8 mouse cellular contexts compared by ENCODE assay signal in genomic region chr2:130411558-130412495, GRCm38 (mm10). TPM values are rescaled to one million over a fixed set of nuclear protein-coding genes. Genes with fewer than 3 reads are reported as not detected.
A peak's percentile ranks its signal among the peaks of the same experiment; 100 is the strongest.
DNase-seq lines count a peak whose midpoint lies in the region; ATAC-seq lines count a peak whose summit lies in the region.

No protein-coding gene starts in this region.

- H3K27me3 ChIP-seq in forebrain, embryonic 10.5 days (ENCODE audit: poor library complexity, severe bottlenecking): peaks cover 30% of the 10 kb centered on the region

- WGBS in forebrain, embryonic 10.5 days: 43% methylated on average over 16 of the region's 16 CpGs
- 34% methylated on average over 16 of the region's 16 CpGs for WGBS in large intestine, adult 2 months

- H3K36me3 ChIP-seq in forebrain, embryonic 10.5 days (replicated peaks): no peaks in the 10 kb centered on the region

- H3K4me1 ChIP-seq in forebrain, embryonic 10.5 days: peaks cover 25% of the 10 kb centered on the region

- peak; percentile 27 for DNase-seq in c-Kit-negative CD71-positive TER-119-positive erythroid progenitor cells, embryonic 14.5 days (ENCODE audit: low read depth, low spot score)
- peak; percentile 83 for DNase-seq in forebrain, embryonic 10.5 days (ENCODE audit: extremely low spot score, low spot score)
- DNase-seq in heart, postnatal 14 days: peak; percentile 89 to 92
- peak; percentile 27 for DNase-seq in large intestine, adult 2 months (ENCODE audit: low read depth, low spot score)
- DNase-seq in lung, adult 18-20 months: peak; percentile 70 to 80
- DNase-seq in testis, postnatal 10 days (ENCODE audit: low spot score): peak; percentile 96

- H3K27ac ChIP-seq in forebrain, embryonic 10.5 days: no peak overlapping the region

- no peak overlapping the region for H3K4me3 ChIP-seq in forebrain, embryonic 10.5 days

- no peaks in the 10 kb centered on the region for H3K9me3 ChIP-seq in forebrain, embryonic 10.5 days

- ATAC-seq in CD4-positive, CD25-positive, alpha-beta regulatory T cell, adult 4 months: peak; percentile 75
- ATAC-seq in neutrophil, adult 5-6 weeks (ENCODE audit: extremely low read depth, insufficient number of reproducible peaks, low FRiP score, poor library complexity, severe bottlenecking): peak; percentile 73

- intact Hi-C loops in heart, postnatal 14 days (cut with DNase I): loop anchor here (1.0 kb wide), 1 partner anchor 121 kb away; no protein-coding TSS in a partner anchor

RNA-seq across cellular contexts. Expression of gene Tmem239, which starts 5.5 kb away (rescaled TPM):
- not detected for polyA plus RNA-seq in CD4-positive, CD25-positive, alpha-beta regulatory T cell, adult 4 months (2017; shearing (Covaris generic))
- not detected in 2 replicates for polyA plus RNA-seq in forebrain, embryonic 10.5 days (2016; fragmentation: Nextera tagmentation; extraction: Ambion mirVana)
- not detected for total RNA-seq in heart, postnatal 14 days (2021)
- polyA plus RNA-seq in large intestine, adult 2 months (2012; rRNA removed): not detected in 2 replicates
- total RNA-seq in neutrophil, adult 5-6 weeks (2017): not detected in 2 replicates

RNA-seq across cellular contexts. Expression of gene 1700020A23Rik, which starts 6.8 kb away (rescaled TPM):
- polyA plus RNA-seq in CD4-positive, CD25-positive, alpha-beta regulatory T cell, adult 4 months (2017; shearing (Covaris generic)): not detected
- polyA plus RNA-seq in forebrain, embryonic 10.5 days (2016; fragmentation: Nextera tagmentation; extraction: Ambion mirVana): 0.21 and 0.32 TPM in 2 replicates
- total RNA-seq in heart, postnatal 14 days (2021): not detected
- not detected in 2 replicates for polyA plus RNA-seq in large intestine, adult 2 months (2012; rRNA removed)
- not detected in 2 replicates for total RNA-seq in neutrophil, adult 5-6 weeks (2017)

RNA-seq across cellular contexts. Expression of gene Gm28372, which starts 6.8 kb away (rescaled TPM):
- polyA plus RNA-seq in CD4-positive, CD25-positive, alpha-beta regulatory T cell, adult 4 months (2017; shearing (Covaris generic)): not detected
- 0.07 TPM in 1 of 2 replicates, not detected in the other for polyA plus RNA-seq in forebrain, embryonic 10.5 days (2016; fragmentation: Nextera tagmentation; extraction: Ambion mirVana)
- not detected for total RNA-seq in heart, postnatal 14 days (2021)
- not detected in 2 replicates for polyA plus RNA-seq in large intestine, adult 2 months (2012; rRNA removed)
- not detected in 2 replicates for total RNA-seq in neutrophil, adult 5-6 weeks (2017)

RNA-seq across cellular contexts. Expression of gene Vps16, which starts 12.3 kb away (rescaled TPM):
- polyA plus RNA-seq in CD4-positive, CD25-positive, alpha-beta regulatory T cell, adult 4 months (2017; shearing (Covaris generic)): 100 to 1,000 TPM; 243 to 271 TPM
- 110 and 122 TPM in 2 replicates for polyA plus RNA-seq in forebrain, embryonic 10.5 days (2016; fragmentation: Nextera tagmentation; extraction: Ambion mirVana)
- total RNA-seq in heart, postnatal 14 days (2021): 10 to 100 TPM; 25.1 to 29.4 TPM
- 55.2 and 70.3 TPM in 2 replicates for polyA plus RNA-seq in large intestine, adult 2 months (2012; rRNA removed)
- 208 and 223 TPM in 2 replicates for total RNA-seq in neutrophil, adult 5-6 weeks (2017)

RNA-seq across cellular contexts. Expression of gene Pced1a, which starts 12.7 kb away (rescaled TPM):
- polyA plus RNA-seq in CD4-positive, CD25-positive, alpha-beta regulatory T cell, adult 4 months (2017; shearing (Covaris generic)): 10 to 100 TPM; 10.1 to 17.8 TPM
- 11.8 and 12.4 TPM in 2 replicates for polyA plus RNA-seq in forebrain, embryonic 10.5 days (2016; fragmentation: Nextera tagmentation; extraction: Ambion mirVana)
- total RNA-seq in heart, postnatal 14 days (2021): 1 to 10 TPM; 4.7 to 5.5 TPM
- 11.0 and 12.5 TPM in 2 replicates for polyA plus RNA-seq in large intestine, adult 2 months (2012; rRNA removed)
- 16.9 TPM in 2 replicates for total RNA-seq in neutrophil, adult 5-6 weeks (2017)

Comparison
In these comparisons a context has a peak if more than half of its experiments do, and no peak if none do; other contexts are left out.
1. DNase-seq: peak in every context shown above with its lines; median percentile 96 in testis, postnatal 10 days; 90 in heart, postnatal 14 days; 83 in forebrain, embryonic 10.5 days; 75 in lung, adult 18-20 months; 27 in c-Kit-negative CD71-positive TER-119-positive erythroid progenitor cells, embryonic 14.5 days; 27 in large intestine, adult 2 months.